Mouse (Mus musculus) erythroblast, embryonic 14.5 days (primary cell): ENCODE measurements around the gene Prodh2. TPM values are rescaled to one million over a fixed set of nuclear protein-coding genes. Genes with fewer than 3 reads are reported as not detected.
A peak's percentile ranks its signal among the peaks of the same experiment; 100 is the strongest.

Experiments
- H3K27me3 ChIP-seq: 2 replicates; pipeline ENCODE4 v1.6.1; 2012; ENCODE audit warnings: inconsistent platforms; ENCODE audit not compliant: control insufficient read depth
- H3K36me3 ChIP-seq: 2 replicates; pipeline ENCODE4 v1.6.1; 2012; ENCODE audit warnings: mild to moderate bottlenecking, inconsistent platforms; ENCODE audit not compliant: control insufficient read depth
- H3K4me1 ChIP-seq: 2 replicates; pipeline ENCODE4 v1.6.1; 2012; ENCODE audit warnings: inconsistent platforms; ENCODE audit not compliant: control insufficient read depth
- H3K4me3 ChIP-seq: replicated peaks from 2 replicates; pipeline ENCODE3; 2012; ENCODE audit warnings: moderate library complexity, mild to moderate bottlenecking, inconsistent platforms
- H3K9me3 ChIP-seq: 2 replicates; pipeline ENCODE4 v1.6.1; 2012; ENCODE audit warnings: low read length, inconsistent platforms, mixed read lengths; ENCODE audit not compliant: control insufficient read depth
- GATA1 ChIP-seq: IDR thresholded peaks from 2 replicates; pipeline ENCODE4 v1.6.1; 2012; ENCODE audit warnings: low read length, inconsistent platforms, mixed read lengths
- TAL1 ChIP-seq: IDR thresholded peaks from 3 replicates; pipeline ENCODE4 v1.6.1; 2012; ENCODE audit warnings: low read length, inconsistent platforms, mixed read lengths
- polyA plus RNA-seq: library from polyadenylated mRNA; stranded (reverse); fragments of >175 nt; gene quantifications from 2 replicates; pipeline ENCODE4 v1.2.3, GENCODE M21; 2012

Prodh2 gene
- polyA plus RNA-seq, 1 experiment: 0.11 TPM

- TF ChIP-seq TAL1 (no peak), GATA1 (no peak)
- H3K4me3 ChIP-seq: no peak overlapping the region
- peaks cover 5% of the 10 kb centered on the region for H3K36me3 ChIP-seq
- no peaks in the 10 kb centered on the region for H3K4me1 ChIP-seq
- no peaks in the 10 kb centered on the region for H3K27me3 ChIP-seq
- no peaks in the 10 kb centered on the region for H3K9me3 ChIP-seq
These were observed 24.9 kb downstream of the Prodh2 start for GRCm38 (mm10) chr7:30518325-30518724.

DNA sequence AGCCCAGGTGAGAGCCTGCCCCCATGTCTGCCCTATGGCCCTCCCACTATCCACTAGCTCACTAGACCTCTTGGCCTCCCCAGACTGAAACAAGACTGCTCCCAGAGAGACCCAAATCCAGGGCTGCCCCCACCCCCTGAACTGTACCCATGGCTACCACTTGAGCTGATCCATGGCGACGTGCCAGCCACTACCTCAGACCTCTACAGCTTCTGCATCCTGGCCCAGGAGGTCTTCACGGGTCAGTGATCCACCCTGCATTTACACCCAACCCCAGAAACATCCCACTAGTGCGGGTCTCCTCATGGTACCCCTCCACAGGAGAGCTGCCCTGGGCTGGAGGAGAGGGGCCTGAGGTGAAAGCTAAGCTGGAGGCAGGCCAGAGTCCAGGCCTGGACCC is 27.0 kb downstream of the Prodh2 start:
- H3K36me3 ChIP-seq: peaks cover 25% of the 10 kb centered on the region
- H3K9me3 ChIP-seq: no peaks in the 10 kb centered on the region
- no peak for TF ChIP-seq TAL1
- no peak for TF ChIP-seq GATA1
- H3K4me3 ChIP-seq: no peak overlapping the region
- no peaks in the 10 kb centered on the region for H3K27me3 ChIP-seq
- no peaks in the 10 kb centered on the region for H3K4me1 ChIP-seq

- no peak for TF ChIP-seq GATA1
- TF ChIP-seq TAL1: no peak
- no peaks in the 10 kb centered on the region for H3K9me3 ChIP-seq
- peaks cover 30% of the 10 kb centered on the region for H3K36me3 ChIP-seq
- no peaks in the 10 kb centered on the region for H3K27me3 ChIP-seq
- no peaks in the 10 kb centered on the region for H3K4me1 ChIP-seq
- H3K4me3 ChIP-seq: no peak overlapping the region
These were observed 27.4 kb downstream of the Prodh2 start for GRCm38 (mm10) chr7:30520856-30521255.

GRCm38 (mm10) chr7:30522871-30523270 is 29.4 kb downstream of the Prodh2 start:
- Histone ChIP-seq H3K4me1 (no peaks in the 10 kb centered on the region), H3K27me3 (no peaks in the 10 kb centered on the region), H3K9me3 (no peaks in the 10 kb centered on the region), H3K36me3 (peaks cover 50% of the 10 kb centered on the region), H3K4me3 (no peak overlapping the region)
- TF ChIP-seq GATA1 (no peak), TAL1 (no peak)

GRCm38 (mm10) chr7:30524487-30524886 is 31.1 kb downstream of the Prodh2 start:
- Histone ChIP-seq H3K4me1 (peaks cover 3% of the 10 kb centered on the region), H3K9me3 (no peaks in the 10 kb centered on the region), H3K27me3 (no peaks in the 10 kb centered on the region), H3K36me3 (peaks cover 66% of the 10 kb centered on the region), H3K4me3 (no peak overlapping the region)
- TF ChIP-seq GATA1: no peak
- TF ChIP-seq TAL1: no peak

- H3K27me3 ChIP-seq: no peaks in the 10 kb centered on the region
- H3K4me3 ChIP-seq: no peak overlapping the region
- H3K36me3 ChIP-seq: peaks cover 81% of the 10 kb centered on the region
- H3K4me1 ChIP-seq: peaks cover 3% of the 10 kb centered on the region
- no peaks in the 10 kb centered on the region for H3K9me3 ChIP-seq
- TF ChIP-seq TAL1 (no peak), GATA1 (no peak)
These were observed 32.5 kb downstream of the Prodh2 start for GRCm38 (mm10) chr7:30525954-30526353.

DNA sequence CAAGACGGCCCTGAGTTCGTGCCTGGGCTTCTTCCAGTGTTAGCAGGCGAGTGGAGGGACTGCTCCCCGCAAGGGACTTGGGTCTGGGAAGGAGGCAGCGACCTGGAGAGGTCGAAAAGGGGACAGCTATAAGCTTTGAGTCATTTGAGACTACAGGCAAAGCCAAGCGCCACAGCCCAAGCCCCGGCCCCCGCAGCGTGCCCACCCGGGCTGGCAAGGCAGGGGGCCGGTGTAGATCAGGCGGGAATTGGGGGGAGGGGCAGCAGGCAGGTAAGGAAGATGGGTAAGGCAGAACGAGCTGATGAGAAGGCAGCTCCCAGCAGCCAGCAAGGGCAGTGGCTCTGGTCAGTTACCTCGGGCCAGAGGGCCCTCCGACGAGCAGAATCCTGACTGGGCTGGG is 33.0 kb downstream of the Prodh2 start:
- Histone ChIP-seq H3K9me3 (no peaks in the 10 kb centered on the region), H3K4me3 (no peak overlapping the region), H3K36me3 (peaks cover 85% of the 10 kb centered on the region), H3K27me3 (no peaks in the 10 kb centered on the region), H3K4me1 (peaks cover 5% of the 10 kb centered on the region)
- no peak for TF ChIP-seq GATA1
- no peak for TF ChIP-seq TAL1

- Histone ChIP-seq H3K27me3 (no peaks in the 10 kb centered on the region), H3K9me3 (no peaks in the 10 kb centered on the region), H3K36me3 (peaks cover 91% of the 10 kb centered on the region), H3K4me1 (peaks cover 11% of the 10 kb centered on the region), H3K4me3 (no peak overlapping the region)
- TF ChIP-seq GATA1: no peak
- TF ChIP-seq TAL1: no peak
These were observed 33.6 kb downstream of the Prodh2 start for GRCm38 (mm10) chr7:30526981-30527380.

DNA sequence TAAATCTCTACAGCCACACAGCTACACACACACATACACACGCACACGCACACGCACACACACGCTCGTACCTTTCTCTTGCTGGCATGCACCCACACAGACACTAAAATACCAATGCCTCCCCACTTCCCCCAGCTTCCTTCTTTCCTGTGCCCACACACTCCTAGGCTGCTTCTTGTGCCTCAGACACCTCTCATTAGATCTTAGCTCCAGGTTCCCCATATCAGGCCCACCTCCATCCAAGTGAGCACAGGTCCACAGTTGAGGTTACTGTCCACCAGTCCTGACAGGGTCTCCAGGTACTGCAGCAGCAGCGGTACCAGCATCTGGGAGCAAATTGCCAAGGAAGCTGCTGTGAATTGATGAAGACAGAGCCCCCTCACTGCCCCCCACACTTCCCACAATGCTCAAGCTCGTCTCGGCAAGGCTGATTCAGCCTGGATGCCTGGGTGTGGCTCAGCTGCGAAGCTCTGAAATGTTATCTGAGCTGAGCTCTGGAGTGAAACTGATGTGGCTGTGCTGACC is 37.9 kb downstream of the Prodh2 start:
- Histone ChIP-seq H3K9me3 (no peaks in the 10 kb centered on the region), H3K27me3 (peaks cover 6% of the 10 kb centered on the region; the same call in 1 of the 2 replicates), H3K36me3 (peaks cover 69% of the 10 kb centered on the region), H3K4me1 (peaks cover 52% of the 10 kb centered on the region), H3K4me3 (no peak overlapping the region)
- TF ChIP-seq GATA1 (no peak), TAL1 (no peak)

DNA sequence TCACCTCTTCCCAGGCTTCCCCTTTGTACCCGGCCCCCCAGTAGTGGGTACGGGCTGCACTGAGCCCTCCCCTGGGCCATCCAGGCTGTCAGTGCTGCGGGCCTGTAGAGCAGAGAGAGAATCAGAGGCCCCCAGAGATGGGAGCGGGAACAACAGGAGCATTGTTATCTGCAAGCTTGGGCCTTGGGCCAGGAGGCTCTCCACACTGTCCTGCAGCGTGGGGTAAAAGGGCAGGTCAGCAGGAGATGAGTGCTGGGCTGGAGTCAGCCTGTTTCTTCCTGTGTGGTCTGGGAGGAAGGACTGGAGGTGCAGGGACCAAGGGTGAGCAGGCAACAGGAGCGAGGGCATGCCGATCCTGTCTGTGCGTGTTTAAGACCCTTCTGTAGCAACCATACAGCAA is 39.5 kb downstream of the Prodh2 start:
- H3K36me3 ChIP-seq: peaks cover 53% of the 10 kb centered on the region
- no peaks in the 10 kb centered on the region for H3K9me3 ChIP-seq
- H3K27me3 ChIP-seq: peaks cover 6% of the 10 kb centered on the region; the same call in 1 of the 2 replicates
- TF ChIP-seq GATA1 (no peak), TAL1 (no peak)
- H3K4me3 ChIP-seq: peak overlapping the region; percentile 2
- peaks cover 56% of the 10 kb centered on the region for H3K4me1 ChIP-seq
